Mouse (Mus musculus) gastrocnemius, postnatal 36 days (tissue): Measurements from ENCODE around the gene Eif4e1b. TPM values are rescaled to one million over a fixed set of nuclear protein-coding genes. Genes with fewer than 3 reads are reported as not detected.
A peak's percentile ranks its signal among the peaks of the same experiment; 100 is the strongest.

ENCODE experiments used
- DNase-seq, 2 experiments: peaks; one replicate each; pipeline ENCODE4 v3.0.0; 2022
- intact Hi-C: fragments of 180-260 bp; cut with DNase I; formaldehyde crosslinking; loops from one replicate; pipeline ENCODE4 v1.15.1; 2025
- total RNA-seq, 2 experiments: library from RNA; stranded (reverse); gene quantifications; 2 replicates each; pipeline ENCODE4 v1.2.3; 2021

Gene Eif4e1b
- total RNA-seq, 2 experiments from 2014 or later: not detected

DNA sequence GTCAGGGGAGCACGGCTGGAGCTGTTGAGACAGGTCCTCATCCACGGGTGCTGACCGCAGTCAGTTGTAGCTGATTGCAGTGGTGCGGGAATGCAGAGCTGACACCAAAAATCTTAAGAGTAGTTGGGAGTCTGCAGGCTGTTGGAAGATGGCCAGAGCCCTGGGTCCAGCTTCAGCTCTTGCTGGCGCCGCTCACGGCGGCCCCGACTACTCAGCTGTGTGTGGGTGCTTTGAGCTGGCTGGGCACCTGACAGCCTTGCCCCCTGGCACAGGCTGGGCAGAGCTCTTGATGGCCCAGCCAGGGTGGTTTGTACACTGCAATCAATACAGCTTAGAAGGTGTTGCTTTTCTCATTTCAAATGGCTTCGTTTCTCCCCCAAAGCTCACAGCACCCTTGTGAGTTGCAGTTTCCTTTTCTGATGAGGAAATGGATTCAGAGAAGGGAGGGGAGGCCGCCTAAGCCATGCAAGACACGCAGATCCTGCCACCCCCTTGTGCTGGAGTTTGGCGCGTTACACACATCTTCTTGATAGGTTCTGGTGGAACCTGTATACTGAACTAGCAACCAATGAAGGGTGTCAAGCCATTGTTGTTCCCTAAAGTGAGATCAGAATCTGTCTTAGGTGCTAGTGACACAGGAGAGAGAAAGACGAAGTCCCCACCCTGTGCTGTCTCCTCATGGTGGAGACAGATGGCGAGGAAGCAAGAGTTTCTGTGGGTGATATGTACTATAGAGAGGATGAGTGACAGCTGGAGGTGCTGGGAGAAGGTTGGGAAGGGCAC is 14.3 kb downstream of the Eif4e1b start:
- intact Hi-C loops: loop anchor here (5.0 kb wide), 3 partner anchors 159 to 379 kb away; no protein-coding TSS in a partner anchor
- no peak for DNase-seq

DNA sequence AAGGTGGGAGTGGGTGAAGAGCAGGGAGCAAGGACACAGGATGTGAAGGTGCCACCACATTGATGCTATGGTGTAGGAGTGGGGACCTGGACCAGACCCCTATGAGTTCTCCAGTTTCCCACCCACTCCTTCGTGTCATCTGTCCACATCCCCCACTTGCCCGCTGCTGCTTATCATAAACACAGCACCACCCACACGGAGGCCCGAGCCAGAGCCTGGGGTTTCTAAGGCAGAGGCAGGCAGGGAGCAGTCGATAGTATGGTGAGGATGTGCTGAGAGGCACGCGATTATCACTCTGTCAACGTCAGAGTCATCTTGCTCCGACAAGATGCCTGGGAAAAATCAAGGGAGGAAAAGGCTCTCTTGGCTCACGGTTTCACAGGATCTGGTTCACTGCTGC is 14.9 kb downstream of the Eif4e1b start:
- DNase-seq: no peak
- intact Hi-C loops: loop anchor here (5.0 kb wide), 3 partner anchors 159 to 379 kb away; no protein-coding TSS in a partner anchor

DNA sequence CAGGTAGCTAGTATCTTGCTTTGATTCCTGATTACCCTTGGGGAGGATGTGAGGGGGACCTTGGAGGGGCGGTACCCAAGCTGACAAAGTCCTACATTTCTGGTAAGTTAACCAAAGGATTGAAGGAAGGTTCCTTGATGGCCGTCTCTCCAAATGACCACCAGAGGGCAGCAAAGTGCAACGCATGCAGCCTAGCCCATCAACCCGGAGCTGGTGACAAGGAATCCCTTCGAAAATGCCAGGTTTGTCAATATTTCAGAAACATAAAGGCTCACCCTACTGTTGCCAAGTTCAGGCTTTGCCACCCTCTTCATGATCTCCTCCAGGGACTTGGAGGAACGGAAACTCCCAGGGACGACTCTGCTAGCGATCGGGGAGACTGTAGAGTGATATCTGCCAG is 15.9 kb downstream of the Eif4e1b start:
- intact Hi-C loops: loop anchor here (5.0 kb wide), 3 partner anchors 158 to 378 kb away; no protein-coding TSS in a partner anchor
- DNase-seq: peak; percentile 52 to 65

DNA sequence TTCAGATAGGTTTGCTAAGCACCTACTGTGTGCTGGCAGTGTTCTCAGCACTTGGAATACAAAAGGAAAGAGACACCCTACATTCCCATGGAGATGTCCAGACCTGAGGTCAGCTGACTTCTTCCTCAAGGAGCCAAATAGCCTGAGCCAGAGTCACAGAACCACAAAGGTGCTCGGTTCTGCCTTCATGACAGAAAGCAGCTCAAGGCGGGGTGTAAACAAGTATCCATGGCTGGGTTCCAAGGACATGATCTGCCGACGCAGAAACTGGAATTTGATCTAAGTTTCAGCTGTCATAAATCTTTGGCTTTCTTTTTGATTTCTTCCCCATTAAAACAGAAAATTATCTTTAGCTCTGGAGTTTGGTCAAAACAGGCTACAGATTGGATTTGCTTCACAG is 16.4 kb downstream of the Eif4e1b start:
- no peak for DNase-seq
- intact Hi-C loops: no loop called here

DNA sequence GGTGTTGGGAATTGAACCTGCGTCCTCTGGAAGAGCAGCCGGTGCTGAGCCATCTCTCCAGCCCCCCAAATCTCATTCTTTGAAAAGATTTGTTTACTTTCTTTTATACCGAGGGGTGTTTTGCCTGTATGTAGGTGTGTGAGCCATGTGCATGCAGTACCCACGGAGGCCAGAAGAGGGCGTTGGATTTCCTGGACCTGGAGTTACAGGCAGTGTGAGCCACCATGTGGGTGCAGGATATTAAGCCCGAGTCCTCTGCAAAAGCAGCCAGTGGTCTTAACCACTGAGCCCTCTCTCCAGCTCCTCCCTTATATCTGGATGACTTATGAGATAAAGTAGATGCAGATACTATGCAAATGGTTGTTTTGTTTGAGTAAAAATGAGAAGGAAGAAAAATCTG is 19.2 kb downstream of the Eif4e1b start:
- no peak for DNase-seq
- intact Hi-C loops: no loop called here

DNA sequence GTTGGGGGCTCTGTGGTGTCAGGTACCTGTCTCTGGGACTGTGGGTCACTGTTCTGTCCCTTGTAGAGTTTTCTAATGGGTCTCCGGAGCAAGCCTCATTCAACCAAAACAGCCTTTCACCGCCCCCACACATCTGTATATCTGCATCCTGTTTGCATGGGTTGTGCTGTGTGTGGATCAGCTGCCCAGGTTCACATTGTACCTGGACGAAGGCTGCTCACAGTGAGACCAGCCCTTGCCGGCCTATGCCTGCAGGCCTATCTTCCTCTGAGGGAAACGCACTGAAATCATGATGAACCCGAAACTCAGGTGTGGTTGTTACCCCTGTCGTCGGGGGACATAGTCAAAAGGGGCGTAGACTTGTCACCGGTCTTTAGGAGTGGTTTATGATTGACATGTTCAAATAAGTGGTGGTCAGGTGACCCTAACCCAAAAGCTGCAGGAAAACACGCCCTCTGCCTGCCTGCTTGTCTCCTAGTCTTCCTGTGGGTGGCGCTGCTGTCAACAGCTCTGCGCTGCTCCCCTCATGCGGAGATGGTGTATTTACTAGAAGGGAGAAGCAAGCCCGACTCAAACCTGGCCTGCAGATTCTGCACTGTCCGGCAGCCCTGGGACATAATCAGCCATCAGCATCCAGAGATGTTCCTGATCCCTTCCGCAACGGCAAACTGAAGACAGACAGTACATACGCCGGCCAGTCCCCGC is 21.5 kb downstream of the Eif4e1b start:
- intact Hi-C loops: no loop called here

DNA sequence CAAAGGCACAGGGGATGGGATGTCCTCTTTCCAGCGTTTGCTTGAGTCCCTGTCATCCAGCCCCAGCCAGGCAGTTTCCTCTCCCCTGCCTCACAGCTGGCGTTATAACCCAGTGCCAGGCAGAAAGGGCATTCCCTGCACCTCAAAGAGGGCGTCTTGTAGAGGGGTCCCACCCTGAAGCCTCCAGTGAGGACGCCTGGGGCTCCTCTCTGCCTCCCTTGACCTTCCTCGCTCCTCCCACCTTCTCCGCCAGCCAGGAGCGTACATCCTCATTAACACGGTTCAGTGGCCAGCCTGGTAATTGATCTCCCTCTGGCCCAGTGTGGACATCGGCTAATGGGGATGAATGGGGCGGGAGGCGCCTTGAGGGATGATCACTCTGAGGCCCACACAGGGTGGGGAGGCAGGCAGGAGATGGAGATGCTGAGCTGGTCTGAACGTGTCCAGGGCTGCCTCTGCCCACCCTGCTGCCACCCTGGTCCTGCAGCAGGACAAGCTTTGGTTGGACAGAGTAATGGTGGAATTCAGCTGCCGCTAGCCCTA is 22.7 kb downstream of the Eif4e1b start:
- intact Hi-C loops: no loop called here
- DNase-seq: no peak

More for the DNA sequence above, 21.5 kb downstream of the Eif4e1b start:
- DNase-seq: no peak

DNA sequence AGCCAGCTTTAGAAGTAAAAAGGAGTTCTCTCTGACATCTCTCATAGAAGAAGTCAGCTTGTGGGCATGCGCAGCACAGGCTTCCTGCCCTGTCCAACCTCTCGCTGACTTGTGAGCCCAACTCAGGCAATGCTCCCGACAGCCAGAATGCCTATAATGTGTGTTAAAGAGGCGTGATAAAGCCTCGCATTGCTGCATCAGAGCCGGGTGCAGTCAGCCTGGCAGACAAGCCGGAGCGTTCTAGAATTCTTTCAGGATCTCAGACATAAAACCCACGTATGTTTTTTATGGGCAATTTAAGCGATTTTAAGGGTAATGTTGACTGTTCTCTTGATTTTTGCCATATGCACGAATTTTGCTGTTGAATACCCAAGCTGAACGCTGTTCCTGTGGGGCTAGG is 24.3 kb downstream of the Eif4e1b start:
- intact Hi-C loops: no loop called here
- DNase-seq: no peak

DNA sequence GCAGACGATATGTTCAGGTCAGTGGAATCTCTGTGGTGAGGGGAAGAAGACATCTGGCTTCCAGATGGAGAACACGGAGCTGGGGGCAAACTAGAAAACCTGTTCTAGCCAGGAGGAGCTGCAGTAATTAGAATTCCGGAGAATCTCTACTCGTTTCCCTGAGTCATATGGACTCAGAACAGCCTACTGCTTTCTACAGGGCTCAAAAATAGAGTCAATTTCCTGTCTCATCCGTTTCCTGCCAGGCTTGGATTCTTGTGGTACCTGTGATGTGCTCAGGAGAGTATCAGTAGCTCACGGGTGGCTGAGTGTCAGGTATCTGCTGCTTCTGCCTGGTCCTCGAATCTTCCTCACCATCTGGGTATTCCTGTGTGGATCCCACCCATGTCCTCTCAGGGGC is 27.7 kb downstream of the Eif4e1b start:
- no peak for DNase-seq

DNA sequence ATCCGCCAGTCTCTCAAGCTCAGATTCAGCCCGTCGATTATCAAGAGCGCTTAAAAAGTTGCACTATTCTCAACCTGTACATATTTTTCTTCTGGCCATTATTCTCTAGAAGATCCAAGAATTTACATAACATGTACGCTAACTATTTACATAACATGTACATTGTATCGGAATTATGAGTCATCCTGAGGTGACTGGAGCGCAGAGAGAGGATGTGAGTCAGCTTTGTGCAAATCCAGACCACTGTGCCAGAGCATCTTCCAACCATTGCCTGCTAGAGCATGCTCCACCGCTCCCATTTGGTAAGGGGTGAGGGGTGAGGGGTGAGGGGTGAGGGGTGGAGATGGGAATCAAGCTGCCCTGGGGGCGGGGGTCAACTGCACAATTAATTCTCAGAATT is 29.6 kb downstream of the Eif4e1b start:
- intact Hi-C loops: no loop called here
- DNase-seq: no peak

More for the DNA sequence above, 27.7 kb downstream of the Eif4e1b start:
- intact Hi-C loops: no loop called here

DNA sequence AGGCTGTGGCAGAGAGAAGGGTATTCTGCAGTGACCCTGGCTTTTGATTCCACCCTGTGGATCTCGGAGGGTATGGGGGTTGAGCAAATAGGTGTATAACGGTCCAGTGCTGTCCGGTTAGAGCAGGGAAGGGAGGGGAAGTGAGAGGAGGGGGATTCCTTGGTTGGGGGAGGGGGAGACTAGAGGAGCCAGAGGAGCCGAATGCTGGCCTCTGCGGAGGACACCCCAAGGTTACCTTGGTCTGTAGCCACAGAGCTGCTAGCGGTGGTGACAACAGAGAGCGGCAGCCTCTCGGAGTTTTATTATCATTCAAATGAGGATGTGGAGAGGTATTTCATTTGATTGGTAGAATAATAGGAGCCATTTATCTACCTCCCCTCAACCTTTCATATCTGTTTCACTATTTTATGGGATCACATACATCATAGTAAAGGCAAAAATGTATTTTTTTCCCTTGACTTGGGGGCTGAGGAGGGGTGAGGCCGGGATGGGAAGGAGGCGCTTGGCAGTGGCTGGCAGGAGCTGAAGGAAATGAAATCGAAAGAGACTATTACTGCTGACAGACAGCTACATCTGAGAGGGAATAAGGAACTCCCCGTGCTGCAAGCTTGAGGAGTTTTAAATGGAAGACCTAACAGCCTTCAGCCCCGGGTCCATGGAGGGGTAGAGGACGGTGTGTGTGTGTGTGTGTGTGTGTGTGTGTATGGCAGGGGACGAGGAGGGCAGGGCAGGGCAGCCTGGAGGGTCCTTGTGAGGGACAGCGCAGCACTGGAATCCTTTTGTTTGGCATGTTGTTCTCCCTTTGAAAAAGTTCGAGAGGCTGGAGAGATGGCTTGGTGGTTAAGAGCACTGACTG is 34.8 kb downstream of the Eif4e1b start:
- no peak for DNase-seq
- intact Hi-C loops: no loop called here

DNA sequence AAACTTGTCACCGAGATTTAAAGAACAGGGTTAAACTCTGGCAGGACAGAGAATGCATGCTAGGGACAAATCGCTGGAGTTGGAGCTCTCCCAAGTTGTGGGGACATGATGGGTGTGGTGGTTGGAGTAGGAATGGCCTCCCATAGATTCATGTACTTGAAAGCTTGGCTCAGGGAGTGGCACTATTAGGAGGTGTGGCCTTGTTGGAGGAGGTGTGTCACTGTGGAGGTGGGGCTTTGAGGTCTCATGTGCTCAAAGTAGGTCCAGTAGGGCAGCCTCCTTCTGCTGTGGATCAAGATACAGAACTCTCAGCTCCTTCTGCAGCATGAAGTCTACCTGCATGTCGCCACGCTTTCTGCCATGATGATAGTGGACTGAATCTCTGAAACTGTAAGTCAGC is 37.3 kb downstream of the Eif4e1b start:
- DNase-seq: no peak
- intact Hi-C loops: no loop called here

DNA sequence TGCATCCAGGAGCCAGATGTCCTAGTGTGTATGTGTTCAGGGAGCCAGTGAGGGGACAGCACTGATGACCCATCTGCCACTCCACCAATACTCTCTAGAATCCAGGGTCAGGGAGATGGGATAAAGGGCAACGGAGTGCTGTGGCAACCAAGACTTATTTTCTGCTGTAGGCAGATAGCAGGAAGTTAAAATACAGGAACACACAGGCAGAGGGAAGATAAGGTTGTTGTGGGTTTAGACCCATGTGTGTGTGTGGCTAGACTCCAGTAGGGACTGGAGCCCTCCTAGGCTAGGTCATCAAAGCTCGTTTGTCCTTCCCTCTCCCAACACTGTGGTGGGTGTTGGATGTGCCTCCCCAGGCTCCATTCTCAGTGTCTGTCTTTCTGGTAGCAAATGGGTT is 38.1 kb downstream of the Eif4e1b start:
- no peak for DNase-seq
- intact Hi-C loops: no loop called here

DNA sequence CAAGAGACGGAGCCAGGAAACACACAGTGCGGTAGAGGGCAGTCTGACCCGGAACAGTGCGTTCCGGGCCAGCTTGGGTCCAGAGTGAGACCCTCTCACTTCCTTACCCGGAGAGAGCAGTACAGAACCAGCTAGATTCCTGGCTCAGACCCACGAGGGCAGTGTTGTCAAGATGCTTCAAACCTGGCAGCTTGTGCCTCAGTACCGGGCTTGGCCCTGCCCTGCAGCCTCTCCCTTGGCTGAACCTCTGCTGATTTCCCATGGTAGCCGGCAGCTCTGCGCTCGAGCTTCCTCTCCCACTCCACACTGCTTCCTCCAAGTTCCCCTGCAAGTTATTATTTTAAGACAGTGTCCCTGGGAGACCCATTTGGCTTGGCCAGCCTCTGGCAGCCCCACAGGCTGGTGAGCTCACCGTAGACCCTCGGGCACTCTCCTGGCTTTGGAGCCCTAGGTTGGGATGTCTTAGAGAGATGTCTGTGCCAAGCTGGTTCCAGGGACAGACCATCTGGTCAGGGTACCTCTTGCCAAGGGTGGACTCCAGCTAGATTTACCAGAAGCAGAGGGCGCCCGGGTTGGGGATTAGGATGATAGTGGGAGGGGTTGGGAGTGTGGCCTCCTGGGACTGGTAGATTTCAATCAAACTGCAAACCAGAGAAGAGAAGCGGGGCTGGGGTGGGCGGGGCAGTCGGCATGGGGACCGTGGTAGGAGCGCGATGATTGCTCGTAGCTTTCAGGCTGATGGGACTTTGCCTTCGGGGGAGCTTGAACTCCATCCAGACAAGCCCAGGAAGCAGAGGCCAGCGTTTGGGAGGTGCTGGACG is 40.5 kb downstream of the Eif4e1b start:
- peak; percentile 27 to 36 for DNase-seq
- intact Hi-C loops: no loop called here

DNA sequence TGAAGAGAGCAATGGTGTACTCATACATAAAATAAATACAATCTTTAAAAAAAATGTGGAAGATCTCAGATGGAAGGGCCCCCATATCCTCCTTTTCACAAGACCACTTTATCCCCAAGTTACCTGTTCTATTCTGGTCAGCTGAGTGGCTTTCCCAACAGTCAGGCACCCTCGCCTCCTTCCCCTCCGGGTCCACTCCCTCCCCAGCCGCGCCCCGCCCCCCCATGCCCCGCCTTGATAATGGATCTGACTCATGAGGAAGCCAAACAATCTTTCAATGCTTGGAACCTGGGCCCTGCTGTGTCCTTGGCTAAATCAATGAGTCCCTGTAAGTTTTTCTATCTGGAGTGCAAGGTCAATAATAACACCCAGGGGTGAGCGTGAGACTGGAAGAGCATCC is 44.2 kb downstream of the Eif4e1b start:
- intact Hi-C loops: no loop called here
- no peak for DNase-seq

DNA sequence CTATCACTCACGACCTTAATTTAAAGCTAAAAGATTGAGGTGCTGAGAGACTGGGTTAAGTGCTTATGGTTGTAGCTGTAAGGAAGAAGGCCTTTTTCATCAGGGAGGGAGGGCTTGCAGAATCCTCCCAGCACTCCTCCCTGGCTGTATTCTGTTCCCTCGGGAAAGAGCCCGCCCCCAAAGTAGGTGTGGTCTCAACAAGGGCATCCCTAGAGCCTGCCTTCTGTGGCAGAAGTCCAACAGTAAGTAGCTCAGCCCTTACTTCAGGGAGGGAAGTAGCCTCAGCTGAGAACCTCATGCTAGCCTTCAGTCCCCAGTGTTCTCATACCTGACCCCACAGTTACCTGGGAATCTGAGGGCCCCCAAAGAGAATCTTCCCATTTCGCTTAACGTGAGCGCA is 44.7 kb downstream of the Eif4e1b start:
- no peak for DNase-seq
- intact Hi-C loops: no loop called here

DNA sequence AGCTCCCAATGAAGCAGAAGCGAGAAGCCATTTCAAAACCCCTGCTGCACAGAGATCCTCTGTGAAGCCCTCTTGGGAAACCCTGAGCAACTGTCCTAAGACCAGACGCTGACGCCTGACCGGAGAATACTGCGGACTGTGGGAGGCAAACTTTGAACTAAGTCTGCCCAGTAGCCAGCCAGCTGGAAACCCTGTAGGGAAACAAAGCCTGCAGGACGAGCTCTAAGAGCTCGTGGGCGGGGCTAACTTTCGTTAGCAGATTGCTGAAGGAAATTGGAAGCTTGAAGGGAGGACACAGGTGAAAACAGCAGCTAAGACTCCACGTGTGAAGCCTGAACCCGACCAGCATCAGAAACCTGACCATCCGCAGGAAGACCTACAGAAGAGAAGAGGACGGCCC is 45.7 kb downstream of the Eif4e1b start:
- intact Hi-C loops: no loop called here
- no peak for DNase-seq

DNA sequence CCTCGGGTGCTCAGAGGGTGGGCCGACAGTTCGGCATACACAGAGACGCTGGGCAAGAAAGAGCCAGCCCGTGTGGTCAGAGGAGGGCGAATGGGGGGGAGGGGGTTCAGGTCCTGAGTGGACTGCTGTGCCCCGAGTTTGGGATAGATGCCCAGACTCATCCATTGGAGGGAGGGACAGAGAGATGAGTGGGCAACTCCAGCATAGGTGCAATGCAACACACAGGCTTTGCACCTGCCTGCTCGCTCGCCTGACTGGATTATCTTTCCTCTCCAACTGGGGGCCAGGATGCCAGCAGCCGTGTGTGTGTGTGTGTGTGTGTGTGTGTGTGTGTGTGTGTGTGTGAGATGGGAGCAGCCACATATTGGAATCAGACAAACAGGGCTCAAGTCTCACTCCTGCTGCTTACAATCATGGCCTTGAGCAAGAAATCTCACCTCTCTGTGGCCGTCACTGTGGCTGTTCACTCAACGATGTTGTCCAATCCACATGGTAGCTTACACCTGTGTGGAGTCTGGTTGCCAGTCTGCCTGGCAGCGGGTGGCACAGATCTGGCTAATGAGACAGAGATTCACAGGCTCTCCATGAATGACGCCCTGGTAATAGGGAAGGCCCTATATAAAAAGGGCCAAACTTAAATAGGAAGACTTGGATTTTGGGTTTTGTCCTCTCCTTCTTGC is 52.7 kb downstream of the Eif4e1b start:
- intact Hi-C loops: no loop called here
- no peak for DNase-seq

DNA sequence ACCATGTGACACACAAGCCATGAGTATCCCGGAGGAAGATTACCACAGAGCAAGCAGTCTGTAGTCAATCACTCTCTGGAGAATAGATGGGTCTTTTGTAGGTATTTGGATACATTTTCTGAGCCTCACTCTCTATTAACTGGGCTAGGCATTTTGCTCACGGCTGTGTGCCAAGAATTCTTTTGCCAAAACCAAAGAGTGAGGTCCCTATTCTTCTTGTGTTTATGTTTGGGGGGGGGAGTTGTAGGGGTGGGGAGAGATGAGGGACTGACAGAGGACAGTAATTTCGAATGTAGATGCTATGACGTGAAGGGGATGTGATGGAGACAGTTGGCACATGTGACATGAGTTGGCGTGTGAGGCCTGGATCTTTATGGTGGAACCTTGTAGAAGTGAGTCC is 53.3 kb downstream of the Eif4e1b start:
- no peak for DNase-seq
- intact Hi-C loops: no loop called here
